Mouse (Mus musculus) heart, embryonic 10.5 days (tissue): ENCODE results near the gene Gpr12. TPM values are rescaled to one million over a fixed set of nuclear protein-coding genes. Genes with fewer than 3 reads are reported as not detected.
"Not testable (repeated sequence)": the region's sequence is repeated elsewhere in the genome, so short reads cannot be mapped to it uniquely, and the experiment has no call there.

ENCODE experiments used
- DNase-seq: peaks from one replicate; pipeline ENCODE4 v3.0.0-alpha.2; 2017; ENCODE audit warnings: low spot score
- H3K27ac ChIP-seq: fragments of 300-500 bp; sonication (generic); 2 replicates; pipeline ENCODE4 v1.5.1; 2016; ENCODE audit warnings: mild to moderate bottlenecking
- H3K27me3 ChIP-seq: fragments of 300-500 bp; sonication (generic); 2 replicates; pipeline ENCODE4 v1.6.1; 2016; ENCODE audit warnings: mild to moderate bottlenecking; ENCODE audit not compliant: poor library complexity, insufficient read depth, severe bottlenecking
- H3K36me3 ChIP-seq: fragments of 300-500 bp; sonication (generic); 2 replicates; pipeline ENCODE4 v1.6.1; 2016; ENCODE audit warnings: mild to moderate bottlenecking, moderate library complexity
- H3K4me1 ChIP-seq: fragments of 300-500 bp; sonication (generic); 2 replicates; pipeline ENCODE4 v1.6.1; 2016; ENCODE audit warnings: mild to moderate bottlenecking
- H3K4me3 ChIP-seq: fragments of 300-500 bp; sonication (generic); 2 replicates; pipeline ENCODE4 v1.5.1; 2016; ENCODE audit warnings: mild to moderate bottlenecking, moderate library complexity
- H3K9me3 ChIP-seq: fragments of 300-500 bp; sonication (generic); 2 replicates; pipeline ENCODE4 v1.6.1; 2016; ENCODE audit warnings: mild to moderate bottlenecking, moderate library complexity
- WGBS: fragments of 180-500 bp; shearing (Covaris S2); methylation state at CpG from one replicate; pipeline ENCODE4 v1.1.7; 2016; 5-methylcytosine and 5-hydroxymethylcytosine counted together
- polyA plus RNA-seq: library from polyadenylated mRNA; unstranded; fragments of >200 nt; fragmentation: Nextera tagmentation; extraction: Ambion mirVana; gene quantifications from 2 replicates; pipeline ENCODE4 v1.2.1, GENCODE M21; 2016

The Gpr12 gene
- polyA plus RNA-seq, 1 experiment from 2014 or later: 0.09 TPM

DNA sequence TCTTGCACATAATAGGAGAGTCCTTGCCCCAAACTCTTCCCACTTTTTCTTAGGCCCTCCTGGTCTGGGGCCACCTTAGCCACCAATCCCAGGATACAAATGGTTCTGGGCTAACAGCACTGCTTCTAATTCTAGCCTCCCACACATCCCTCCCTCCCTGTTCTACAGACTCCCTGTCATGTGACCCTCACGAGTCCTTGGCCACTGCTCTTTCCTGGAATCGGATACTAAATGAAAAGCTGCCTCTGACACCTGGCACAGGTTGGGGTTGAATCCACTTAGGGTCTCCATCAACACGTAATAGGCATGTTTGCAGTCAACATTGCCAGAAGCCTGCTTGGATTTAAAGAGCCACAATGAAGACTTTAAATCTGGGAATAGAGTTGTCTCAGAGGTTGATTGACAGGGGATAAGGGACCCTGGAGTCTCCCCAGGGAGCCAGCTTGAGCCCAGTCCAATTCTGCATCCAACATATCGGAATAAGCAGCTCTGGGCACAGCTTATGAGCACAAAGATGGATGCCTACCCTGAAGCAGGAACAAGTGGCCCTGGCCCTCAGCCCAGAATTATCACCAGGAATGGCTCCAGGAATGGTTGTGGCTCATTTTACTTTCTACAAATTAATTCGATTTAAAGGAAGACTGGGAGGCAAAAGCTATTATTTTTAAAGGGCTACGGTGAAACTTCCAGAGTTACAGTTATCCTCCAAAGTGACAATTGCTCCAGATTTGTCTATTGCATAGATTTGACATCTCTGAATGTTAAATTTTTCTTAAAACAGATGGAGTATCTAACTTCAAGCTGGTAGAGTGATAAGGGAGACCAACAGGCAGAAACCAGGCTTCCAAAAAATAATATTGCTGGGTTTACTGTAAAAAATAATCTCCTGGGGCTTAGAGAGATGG, 13.0 kb downstream of the Gpr12 start:
- H3K4me1 ChIP-seq, H3K9me3 ChIP-seq, DNase-seq, H3K27ac ChIP-seq, H3K36me3 ChIP-seq, H3K4me3 ChIP-seq, H3K27me3 ChIP-seq: not testable (repeated sequence)
- WGBS: 67% methylated on average over 6 of the region's 6 CpGs

DNA sequence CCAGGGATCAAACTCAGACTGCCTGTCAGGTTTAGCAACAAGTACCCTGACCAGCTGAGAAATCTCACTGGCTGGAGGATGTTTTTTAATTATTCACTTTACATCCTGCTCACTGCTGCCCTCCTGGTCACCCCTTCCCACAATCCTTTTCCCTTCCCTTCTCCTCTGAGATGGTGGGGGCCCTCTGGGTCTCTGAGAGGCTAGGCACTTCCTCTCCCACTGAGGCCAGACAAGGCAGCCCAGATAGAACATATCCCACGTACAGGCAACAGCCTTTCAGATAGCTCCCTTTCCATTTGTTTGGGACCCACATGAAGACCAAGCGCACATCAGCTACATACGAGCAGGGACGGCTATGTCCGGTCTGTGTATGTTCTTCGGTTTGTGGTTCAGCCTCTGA, 14.9 kb downstream of the Gpr12 start:
- H3K4me1 ChIP-seq, H3K27me3 ChIP-seq, H3K9me3 ChIP-seq, H3K27ac ChIP-seq, DNase-seq, H3K36me3 ChIP-seq, H3K4me3 ChIP-seq: not testable (repeated sequence)
- 83% methylated on average over 6 of the region's 6 CpGs for WGBS

DNA sequence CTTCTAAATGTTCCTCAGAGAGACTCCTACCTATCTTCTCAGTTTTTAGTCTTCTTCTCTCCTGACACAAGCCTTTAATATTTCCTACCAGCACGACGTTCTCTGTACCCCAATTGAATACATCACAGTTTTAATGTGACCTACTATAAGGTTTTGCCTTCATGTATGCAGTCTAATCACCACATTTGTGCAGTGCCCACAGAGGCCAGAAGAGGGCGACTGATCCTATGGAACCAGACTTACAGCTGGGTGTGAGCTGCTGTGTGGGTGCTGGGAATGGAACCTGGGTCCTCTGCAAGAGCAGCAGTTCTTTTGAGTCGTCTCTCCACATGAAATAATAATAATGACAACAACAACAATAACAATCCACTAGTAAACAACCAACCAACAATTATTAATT, 18.0 kb downstream of the Gpr12 start:
- 52% methylated on average over 4 of the region's 4 CpGs for WGBS
- Histone ChIP-seq H3K27ac (no peak overlapping the region), H3K36me3 (no peaks in the 10 kb centered on the region), H3K27me3 (no peaks in the 10 kb centered on the region), H3K4me3 (no peak overlapping the region), H3K4me1 (no peaks in the 10 kb centered on the region), H3K9me3 (no peaks in the 10 kb centered on the region)
- DNase-seq: no peak

DNA sequence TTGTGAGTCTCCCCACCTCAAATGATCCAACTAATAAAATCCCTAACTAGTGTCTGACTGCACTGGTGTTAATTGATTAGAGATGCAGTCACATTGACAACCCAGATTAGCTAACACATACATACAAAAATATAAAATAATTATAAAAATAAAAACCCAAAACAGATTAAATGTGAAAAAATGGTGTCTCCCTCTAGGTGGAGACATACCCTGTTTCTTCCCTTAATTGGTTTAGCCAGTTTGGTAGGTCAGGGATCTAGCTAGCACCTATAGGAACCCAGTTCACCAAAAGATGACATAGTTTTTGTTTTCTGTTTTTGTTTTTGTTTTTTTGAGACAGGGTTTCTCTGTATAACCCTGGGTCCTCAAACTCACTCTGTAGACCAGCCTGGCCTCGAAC, 20.8 kb downstream of the Gpr12 start:
- 65% methylated on average over 1 of the region's 1 CpGs for WGBS
- no peaks in the 10 kb centered on the region for H3K36me3 ChIP-seq
- no peaks in the 10 kb centered on the region for H3K9me3 ChIP-seq
- no peaks in the 10 kb centered on the region for H3K4me1 ChIP-seq
- H3K27ac ChIP-seq: no peak overlapping the region
- no peaks in the 10 kb centered on the region for H3K27me3 ChIP-seq
- no peak for DNase-seq
- H3K4me3 ChIP-seq: no peak overlapping the region

DNA sequence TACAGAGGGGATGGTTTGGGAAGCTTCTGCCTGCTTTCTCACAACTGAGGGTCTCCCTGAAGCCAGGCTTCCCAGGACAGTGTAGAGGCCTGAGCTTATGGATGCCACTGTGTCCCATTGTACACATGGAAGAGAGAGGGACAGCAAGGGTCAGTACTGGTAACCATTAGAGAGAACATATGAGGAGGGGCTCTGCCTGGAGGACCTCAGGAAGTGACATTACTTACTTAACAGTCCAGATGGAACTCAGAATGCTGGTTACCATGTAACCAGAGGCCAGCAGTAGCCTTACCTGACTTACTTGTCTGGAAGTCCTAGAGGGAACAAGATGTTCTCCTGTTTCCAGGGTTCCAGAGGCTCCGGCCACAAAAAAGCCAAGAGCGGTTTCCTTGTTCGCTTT, 29.2 kb downstream of the Gpr12 start, which contains the start of gene Gm3415:
Gene Gm3415 (plus strand): TSS at position 301 of the 400 bp plus-strand sequence.
- H3K9me3 ChIP-seq, H3K4me3 ChIP-seq, H3K27ac ChIP-seq, H3K4me1 ChIP-seq, DNase-seq, H3K27me3 ChIP-seq, H3K36me3 ChIP-seq: not testable (repeated sequence)
- no CpG with 5 or more reads among the region's 3 CpGs for WGBS

DNA sequence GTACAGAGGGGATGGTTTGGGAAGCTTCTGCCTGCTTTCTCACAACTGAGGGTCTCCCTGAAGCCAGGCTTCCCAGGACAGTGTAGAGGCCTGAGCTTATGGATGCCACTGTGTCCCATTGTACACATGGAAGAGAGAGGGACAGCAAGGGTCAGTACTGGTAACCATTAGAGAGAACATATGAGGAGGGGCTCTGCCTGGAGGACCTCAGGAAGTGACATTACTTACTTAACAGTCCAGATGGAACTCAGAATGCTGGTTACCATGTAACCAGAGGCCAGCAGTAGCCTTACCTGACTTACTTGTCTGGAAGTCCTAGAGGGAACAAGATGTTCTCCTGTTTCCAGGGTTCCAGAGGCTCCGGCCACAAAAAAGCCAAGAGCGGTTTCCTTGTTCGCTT, 47.7 kb downstream of the Gpr12 start, which contains the start of gene Gm3409:
Gene Gm3409 (plus strand): TSS at position 301 of the 400 bp plus-strand sequence.
- H3K27ac ChIP-seq, H3K4me3 ChIP-seq, H3K36me3 ChIP-seq, H3K9me3 ChIP-seq, DNase-seq, H3K4me1 ChIP-seq, H3K27me3 ChIP-seq: not testable (repeated sequence)
- WGBS: 69% methylated on average over 3 of the region's 3 CpGs

Other genes starting within 250 kb of the Gpr12 start
- gene Wasf3, start 200.3 kb downstream of the Gpr12 start, polyA plus RNA-seq: 0.69 and 2.0 TPM in 2 replicates
- gene Gm6408, start 103.3 kb downstream of the Gpr12 start, polyA plus RNA-seq: not detected in 2 replicates
- gene Gm6370, start 93.9 kb downstream of the Gpr12 start, polyA plus RNA-seq: not detected in 2 replicates
- not detected in 2 replicates for gene 4930449I24Rik, start 82.8 kb downstream of the Gpr12 start, polyA plus RNA-seq
- not detected in 2 replicates for gene Gm3402, start 71.1 kb downstream of the Gpr12 start, polyA plus RNA-seq
- gene Gm3404, start 59.4 kb downstream of the Gpr12 start, polyA plus RNA-seq: not detected in 2 replicates
- gene Gm3409, start 47.6 kb downstream of the Gpr12 start, polyA plus RNA-seq: not detected in 2 replicates
- gene Gm3415, start 29.1 kb downstream of the Gpr12 start, polyA plus RNA-seq: not detected in 2 replicates
- gene Usp12, start 209.8 kb upstream of the Gpr12 start, polyA plus RNA-seq: 14.7 and 14.9 TPM in 2 replicates
- 412 and 477 TPM in 2 replicates for gene Rpl21, start 247.7 kb upstream of the Gpr12 start, polyA plus RNA-seq